Mouse (Mus musculus) brown adipose tissue, adult 24 weeks (tissue): ENCODE data around the gene Card10. TPM values are rescaled to one million over a fixed set of nuclear protein-coding genes. Genes with fewer than 3 reads are reported as not detected.
A peak's percentile ranks its signal among the peaks of the same experiment; 100 is the strongest.

Experiments
- H3K27ac ChIP-seq: fragments of 200-500 bp; replicated peaks from 2 replicates; pipeline ENCODE4 v1.5.1; 2012; ENCODE audit warnings: low read depth, mild to moderate bottlenecking, low read length
- H3K4me1 ChIP-seq: fragments of 200-500 bp; 2 replicates; pipeline ENCODE4 v1.6.1; 2012; ENCODE audit warnings: low read length, mixed read lengths; ENCODE audit not compliant: control insufficient read depth, insufficient read depth, insufficient read length
- H3K4me3 ChIP-seq: fragments of 200-500 bp; 2 replicates; pipeline ENCODE4 v1.5.1; 2012; ENCODE audit warnings: low read depth, mild to moderate bottlenecking, low read length, moderate library complexity; ENCODE audit not compliant: insufficient read depth
- polyA plus RNA-seq: library from polyadenylated mRNA; stranded (reverse); fragments of >200 nt; gene quantifications from 2 replicates; pipeline ENCODE4 v1.2.4, GENCODE M21; 2012; ENCODE audit not compliant: missing spikeins, insufficient read depth, insufficient read length

Gene Card10
- polyA plus RNA-seq, 1 experiment = 4.8 TPM

GRCm38 (mm10) chr15:78799029-78799428 lies 3.8 kb downstream of the Card10 start:
- Histone ChIP-seq H3K4me3 (peak overlapping the region; percentile 41), H3K27ac (no peak overlapping the region), H3K4me1 (peaks cover 18% of the 10 kb centered on the region)

- Histone ChIP-seq H3K27ac (peak overlapping the region; percentile 8; the same call in 1 of the 2 replicates), H3K4me3 (no peak overlapping the region), H3K4me1 (peaks cover 20% of the 10 kb centered on the region)
Observed at GRCm38 (mm10) chr15:78797060-78797329, 5.8 kb downstream of the Card10 start.

GRCm38 (mm10) chr15:78796196-78797059 lies 6.4 kb downstream of the Card10 start:
- peak overlapping the region; percentile 55 for H3K27ac ChIP-seq
- peak overlapping the region; percentile 32 for H3K4me3 ChIP-seq
- H3K4me1 ChIP-seq = peaks cover 20% of the 10 kb centered on the region

GRCm38 (mm10) chr15:78790990-78791389 lies 11.9 kb downstream of the Card10 start:
- H3K4me3 ChIP-seq = no peak overlapping the region
- peaks cover 38% of the 10 kb centered on the region for H3K4me1 ChIP-seq
- peak overlapping the region; percentile 68 for H3K27ac ChIP-seq

- no peak overlapping the region for H3K4me3 ChIP-seq
- H3K4me1 ChIP-seq = peaks cover 41% of the 10 kb centered on the region
- peak overlapping the region; percentile 68 for H3K27ac ChIP-seq
Observed at GRCm38 (mm10) chr15:78790451-78790850, 12.4 kb downstream of the Card10 start.

- peak overlapping the region; percentile 68 for H3K27ac ChIP-seq
- peaks cover 46% of the 10 kb centered on the region for H3K4me1 ChIP-seq
- H3K4me3 ChIP-seq = no peak overlapping the region
Observed at GRCm38 (mm10) chr15:78789721-78790323, 13.0 kb downstream of the Card10 start.

- Histone ChIP-seq H3K27ac (peak overlapping the region; percentile 95), H3K4me1 (peaks cover 46% of the 10 kb centered on the region), H3K4me3 (no peak overlapping the region)
Observed at GRCm38 (mm10) chr15:78788042-78788441, 14.8 kb downstream of the Card10 start.

GRCm38 (mm10) chr15:78787287-78787856 lies 15.5 kb downstream of the Card10 start:
- H3K4me3 ChIP-seq = no peak overlapping the region
- H3K27ac ChIP-seq = peak overlapping the region; percentile 95
- H3K4me1 ChIP-seq = peaks cover 45% of the 10 kb centered on the region

- peak overlapping the region; percentile 95 for H3K27ac ChIP-seq
- peaks cover 50% of the 10 kb centered on the region for H3K4me1 ChIP-seq
- H3K4me3 ChIP-seq = no peak overlapping the region
Observed at GRCm38 (mm10) chr15:78786411-78786818, 16.4 kb downstream of the Card10 start.

- peak overlapping the region; percentile 95 for H3K27ac ChIP-seq
Observed at GRCm38 (mm10) chr15:78785961-78786360, 16.9 kb downstream of the Card10 start.

GRCm38 (mm10) chr15:78785258-78785657 lies 17.6 kb downstream of the Card10 start:
- no peak overlapping the region for H3K4me3 ChIP-seq
- peak overlapping the region; percentile 73; the same call in 1 of the 2 replicates for H3K27ac ChIP-seq
- H3K4me1 ChIP-seq = peaks cover 48% of the 10 kb centered on the region

More at GRCm38 (mm10) chr15:78785961-78786360, 16.9 kb downstream of the Card10 start:
- Histone ChIP-seq H3K4me1 (peaks cover 49% of the 10 kb centered on the region), H3K4me3 (no peak overlapping the region)

- H3K4me3 ChIP-seq = no peak overlapping the region
- H3K4me1 ChIP-seq = peaks cover 42% of the 10 kb centered on the region
- H3K27ac ChIP-seq = no peak overlapping the region
Observed at GRCm38 (mm10) chr15:78784520-78784919, 18.3 kb downstream of the Card10 start.

- Histone ChIP-seq H3K27ac (peak overlapping the region; percentile 24), H3K4me1 (peaks cover 36% of the 10 kb centered on the region), H3K4me3 (no peak overlapping the region)
Observed at GRCm38 (mm10) chr15:78782348-78783103, 20.3 kb downstream of the Card10 start.

GRCm38 (mm10) chr15:78780908-78781307 lies 21.9 kb downstream of the Card10 start:
- H3K4me1 ChIP-seq = peaks cover 26% of the 10 kb centered on the region
- no peak overlapping the region for H3K4me3 ChIP-seq
- peak overlapping the region; percentile 33 for H3K27ac ChIP-seq

GRCm38 (mm10) chr15:78780359-78780758 lies 22.5 kb downstream of the Card10 start:
- peaks cover 22% of the 10 kb centered on the region for H3K4me1 ChIP-seq
- H3K4me3 ChIP-seq = no peak overlapping the region
- peak overlapping the region; percentile 33 for H3K27ac ChIP-seq
